Mouse (Mus musculus) erythroblast, embryonic 14.5 days (primary cell): ENCODE measurements around the gene Tardbp. TPM values are rescaled to one million over a fixed set of nuclear protein-coding genes. Genes with fewer than 3 reads are reported as not detected.

Experiments used
- H3K27me3 ChIP-seq: 2 replicates; pipeline ENCODE4 v1.6.1; 2012; ENCODE audit warnings: inconsistent platforms; ENCODE audit not compliant: control insufficient read depth
- H3K36me3 ChIP-seq: 2 replicates; pipeline ENCODE4 v1.6.1; 2012; ENCODE audit warnings: mild to moderate bottlenecking, inconsistent platforms; ENCODE audit not compliant: control insufficient read depth
- H3K4me1 ChIP-seq: 2 replicates; pipeline ENCODE4 v1.6.1; 2012; ENCODE audit warnings: inconsistent platforms; ENCODE audit not compliant: control insufficient read depth
- H3K4me3 ChIP-seq: replicated peaks from 2 replicates; pipeline ENCODE3; 2012; ENCODE audit warnings: moderate library complexity, mild to moderate bottlenecking, inconsistent platforms
- H3K9me3 ChIP-seq: 2 replicates; pipeline ENCODE4 v1.6.1; 2012; ENCODE audit warnings: low read length, inconsistent platforms, mixed read lengths; ENCODE audit not compliant: control insufficient read depth
- GATA1 ChIP-seq: IDR thresholded peaks from 2 replicates; pipeline ENCODE4 v1.6.1; 2012; ENCODE audit warnings: low read length, inconsistent platforms, mixed read lengths
- TAL1 ChIP-seq: IDR thresholded peaks from 3 replicates; pipeline ENCODE4 v1.6.1; 2012; ENCODE audit warnings: low read length, inconsistent platforms, mixed read lengths
- polyA plus RNA-seq: library from polyadenylated mRNA; stranded (reverse); fragments of >175 nt; gene quantifications from 2 replicates; pipeline ENCODE4 v1.2.3, GENCODE M21; 2012

Tardbp gene
- polyA plus RNA-seq, 1 experiment: 2.2 TPM

GRCm38 (mm10) chr4:148625756-148626622 is 830 bp downstream of the Tardbp start:
- peak overlapping the region; percentile 100 for H3K4me3 ChIP-seq
- H3K9me3 ChIP-seq: no peaks in the 10 kb centered on the region
- H3K4me1 ChIP-seq: peaks cover 35% of the 10 kb centered on the region

GRCm38 (mm10) chr4:148625010-148625409 is 1.8 kb downstream of the Tardbp start:
- H3K9me3 ChIP-seq: no peaks in the 10 kb centered on the region
- H3K4me1 ChIP-seq: peaks cover 35% of the 10 kb centered on the region
- TF ChIP-seq GATA1: no peak
- no peak for TF ChIP-seq TAL1
- peak overlapping the region; percentile 100 for H3K4me3 ChIP-seq
- H3K36me3 ChIP-seq: peaks cover 56% of the 10 kb centered on the region
- H3K27me3 ChIP-seq: no peaks in the 10 kb centered on the region

More at GRCm38 (mm10) chr4:148625756-148626622, 830 bp downstream of the Tardbp start:
- Histone ChIP-seq H3K36me3 (peaks cover 46% of the 10 kb centered on the region), H3K27me3 (no peaks in the 10 kb centered on the region)
- no peak for TF ChIP-seq GATA1

- TF ChIP-seq TAL1: no peak
- no peak for TF ChIP-seq GATA1
- H3K27me3 ChIP-seq: no peaks in the 10 kb centered on the region
- H3K9me3 ChIP-seq: no peaks in the 10 kb centered on the region
- peak overlapping the region; percentile 18 for H3K4me3 ChIP-seq
- H3K36me3 ChIP-seq: peaks cover 70% of the 10 kb centered on the region
- peaks cover 35% of the 10 kb centered on the region for H3K4me1 ChIP-seq
Observed at GRCm38 (mm10) chr4:148623609-148624008, 3.2 kb downstream of the Tardbp start.

GRCm38 (mm10) chr4:148622485-148622884 is 4.3 kb downstream of the Tardbp start:
- no peak for TF ChIP-seq GATA1
- TF ChIP-seq TAL1: no peak
- Histone ChIP-seq H3K36me3 (peaks cover 81% of the 10 kb centered on the region), H3K4me3 (no peak overlapping the region), H3K4me1 (peaks cover 29% of the 10 kb centered on the region), H3K9me3 (no peaks in the 10 kb centered on the region), H3K27me3 (no peaks in the 10 kb centered on the region)

- H3K4me1 ChIP-seq: peaks cover 19% of the 10 kb centered on the region
- TF ChIP-seq GATA1 (no peak), TAL1 (no peak)
- peaks cover 98% of the 10 kb centered on the region for H3K36me3 ChIP-seq
- no peaks in the 10 kb centered on the region for H3K27me3 ChIP-seq
- H3K4me3 ChIP-seq: no peak overlapping the region
- H3K9me3 ChIP-seq: no peaks in the 10 kb centered on the region
Observed at GRCm38 (mm10) chr4:148620718-148621117, 6.1 kb downstream of the Tardbp start.

- peaks cover 13% of the 10 kb centered on the region for H3K4me1 ChIP-seq
- no peaks in the 10 kb centered on the region for H3K27me3 ChIP-seq
- no peaks in the 10 kb centered on the region for H3K9me3 ChIP-seq
- H3K4me3 ChIP-seq: no peak overlapping the region
- TF ChIP-seq GATA1: no peak
- no peak for TF ChIP-seq TAL1
- peaks cover 100% of the 10 kb centered on the region for H3K36me3 ChIP-seq
Observed at GRCm38 (mm10) chr4:148619805-148620204, 7.0 kb downstream of the Tardbp start.

GRCm38 (mm10) chr4:148613738-148614137 is 13.1 kb downstream of the Tardbp start:
- TF ChIP-seq GATA1 (no peak), TAL1 (no peak)
- Histone ChIP-seq H3K27me3 (no peaks in the 10 kb centered on the region), H3K4me3 (no peak overlapping the region), H3K9me3 (no peaks in the 10 kb centered on the region), H3K4me1 (no peaks in the 10 kb centered on the region), H3K36me3 (peaks cover 93% of the 10 kb centered on the region)

GRCm38 (mm10) chr4:148612557-148612956 is 14.3 kb downstream of the Tardbp start:
- H3K36me3 ChIP-seq: peaks cover 81% of the 10 kb centered on the region

GRCm38 (mm10) chr4:148610631-148611364 is 16.0 kb downstream of the Tardbp start:
- H3K9me3 ChIP-seq: no peaks in the 10 kb centered on the region
- H3K27me3 ChIP-seq: no peaks in the 10 kb centered on the region
- TF ChIP-seq GATA1 (no peak), TAL1 (no peak)
- H3K4me3 ChIP-seq: no peak overlapping the region
- no peaks in the 10 kb centered on the region for H3K4me1 ChIP-seq
- peaks cover 68% of the 10 kb centered on the region for H3K36me3 ChIP-seq

More at GRCm38 (mm10) chr4:148612557-148612956, 14.3 kb downstream of the Tardbp start:
- Histone ChIP-seq H3K4me3 (no peak overlapping the region), H3K4me1 (no peaks in the 10 kb centered on the region), H3K9me3 (no peaks in the 10 kb centered on the region), H3K27me3 (no peaks in the 10 kb centered on the region)
- no peak for TF ChIP-seq TAL1
- TF ChIP-seq GATA1: no peak
